Mouse (Mus musculus): ENCODE measurements around the gene Dtnb.

The Dtnb gene

DNA sequence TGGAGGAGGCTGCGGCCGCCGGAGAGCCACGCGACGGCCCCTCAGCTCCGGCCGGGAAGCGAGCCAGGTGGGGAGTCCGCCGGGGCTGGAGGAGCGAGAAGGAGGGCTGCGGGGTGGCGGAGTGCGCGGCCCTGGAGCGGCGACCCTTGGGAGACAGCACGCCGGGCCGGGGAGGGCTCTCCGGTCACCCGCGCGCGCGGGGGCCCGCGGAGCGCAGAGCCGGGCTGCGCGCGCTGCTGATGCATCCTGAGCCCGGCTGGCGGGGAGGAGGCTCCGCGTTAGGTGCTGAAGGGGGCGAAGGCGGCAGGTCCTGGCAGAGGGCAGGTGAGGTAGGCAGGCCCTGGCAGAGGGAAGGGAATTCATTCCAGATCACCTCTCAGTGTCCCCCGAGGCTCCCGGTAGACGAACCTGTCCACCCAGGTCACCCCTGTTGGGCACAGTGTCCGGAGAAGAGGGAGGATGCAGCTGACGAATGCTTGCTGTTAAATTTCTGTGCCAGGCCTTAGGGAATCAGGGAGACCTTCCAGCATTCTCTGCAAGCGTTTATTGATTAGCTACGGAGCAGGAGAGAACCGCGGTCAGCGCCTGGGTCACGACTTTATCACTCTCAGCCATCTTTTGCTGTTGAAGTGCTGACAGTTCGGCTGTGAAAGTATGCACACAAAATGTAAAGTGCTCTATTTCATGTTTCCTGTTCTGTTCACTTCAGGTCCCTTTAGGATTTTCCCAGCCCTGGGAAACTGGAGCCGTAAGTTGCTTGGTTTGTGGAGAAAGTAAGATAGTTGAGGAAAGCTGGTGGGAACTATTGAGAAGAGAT is 608 bp downstream of the Dtnb start:
- DNase-seq (ENCODE audit: low spot score) = no peak

DNA sequence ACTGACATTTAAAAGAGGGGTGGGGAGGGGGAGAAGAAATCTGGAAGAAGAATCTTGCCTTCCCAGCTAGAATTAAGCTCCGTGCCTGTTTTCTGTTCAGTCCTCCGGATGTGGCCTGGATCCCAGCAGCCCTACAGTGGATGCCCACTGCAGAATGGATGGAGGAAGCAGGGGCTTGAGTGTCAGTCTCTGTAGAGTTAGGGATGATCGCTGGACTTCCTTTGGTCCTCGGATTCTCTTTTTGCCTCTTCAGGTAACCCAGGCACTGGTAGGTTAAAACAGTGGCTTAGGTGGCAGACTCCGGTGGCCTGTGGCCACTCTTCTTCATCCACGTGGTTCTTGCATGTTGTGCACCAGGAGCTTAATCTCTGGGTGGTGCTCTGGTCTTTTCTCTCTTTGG is 1.2 kb downstream of the Dtnb start:
- DNase-seq (ENCODE audit: low spot score) = no peak

DNA sequence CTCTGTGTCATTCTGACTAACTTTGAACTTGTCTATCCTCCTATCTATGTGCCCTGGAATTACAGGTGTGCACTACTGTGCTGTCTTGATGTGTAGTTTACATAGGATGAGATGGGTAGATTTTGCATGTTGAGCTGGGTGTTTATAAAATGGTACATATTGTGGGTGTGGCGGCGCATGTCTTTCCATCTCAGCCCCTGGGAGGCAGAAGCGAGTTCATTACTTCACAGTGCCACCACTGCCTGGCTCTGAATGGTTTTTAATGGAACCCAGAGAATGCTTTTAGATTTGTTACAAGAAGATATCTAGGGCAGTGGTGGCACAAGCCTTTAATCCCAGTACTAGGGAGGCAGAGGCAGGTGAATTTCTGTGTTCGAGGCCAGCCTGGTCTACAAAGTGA is 2.5 kb downstream of the Dtnb start:
- no peak for DNase-seq (ENCODE audit: low spot score)

DNA sequence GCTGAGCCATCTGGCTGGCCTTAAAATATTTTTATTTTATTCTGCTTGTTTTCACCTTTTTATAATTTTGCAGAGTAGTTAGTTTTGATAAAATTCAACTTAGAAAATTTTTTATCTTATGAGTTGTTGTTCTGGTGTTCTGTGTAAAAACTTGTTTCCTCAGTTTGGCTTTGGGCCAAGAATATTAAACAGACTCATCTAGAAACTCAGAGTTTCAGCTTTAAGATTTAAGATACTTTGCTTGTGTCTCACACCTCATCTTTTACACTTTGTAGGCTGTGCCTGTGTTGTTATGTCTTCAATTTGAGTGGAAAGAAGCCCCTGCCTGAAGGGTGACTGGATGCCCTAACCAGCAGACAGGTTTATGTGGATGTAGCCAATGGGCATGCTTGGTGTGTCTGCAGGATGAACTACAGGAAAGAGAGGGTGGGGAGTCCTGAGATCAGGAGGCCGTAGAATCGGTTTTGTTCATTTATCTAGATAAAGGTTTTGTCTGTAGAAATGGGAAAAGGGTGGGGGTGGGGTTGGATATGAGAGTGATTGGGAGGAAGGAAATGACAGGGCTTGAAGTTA is 7.9 kb downstream of the Dtnb start:
- no peak for DNase-seq (ENCODE audit: low spot score)

DNA sequence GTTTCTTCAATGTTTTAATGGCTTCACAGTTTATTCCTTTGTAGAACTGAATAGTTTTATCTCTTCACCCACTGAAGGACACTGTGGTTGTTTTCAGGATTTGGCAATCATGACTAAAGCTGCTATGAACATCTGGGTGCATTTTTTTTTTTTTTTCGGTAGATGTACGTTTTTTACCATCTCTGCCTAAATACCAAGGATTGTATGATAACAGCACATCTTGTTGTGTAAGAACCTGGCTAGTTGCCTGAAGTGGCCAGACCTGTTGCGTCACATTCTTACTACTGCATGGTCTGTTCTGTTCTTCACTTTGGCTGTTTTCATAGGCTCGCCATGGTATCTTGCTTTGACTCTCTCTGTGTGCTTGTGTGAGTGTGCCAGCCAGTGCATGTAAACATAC is 10.4 kb downstream of the Dtnb start:
- DNase-seq (ENCODE audit: low spot score) = no peak

DNA sequence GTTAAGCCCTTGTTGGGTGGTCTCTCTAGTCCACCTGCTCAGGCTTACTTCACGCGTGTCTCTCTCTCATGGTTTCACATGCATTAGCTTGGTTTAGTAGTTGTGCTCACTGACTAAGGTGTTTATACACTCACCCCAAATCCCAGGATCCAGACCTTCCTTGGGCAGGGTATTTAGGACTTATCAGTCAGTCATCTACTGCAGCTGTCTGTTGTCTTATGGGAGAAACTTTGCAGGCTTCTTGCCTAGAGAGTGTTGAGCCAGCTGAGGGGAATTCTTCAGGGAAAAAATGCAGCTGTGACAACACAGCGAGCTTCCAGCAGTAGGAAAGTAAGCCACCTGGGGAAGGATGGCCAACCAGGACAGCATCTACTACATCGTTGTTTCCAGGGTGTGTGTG is 13.3 kb downstream of the Dtnb start:
- DNase-seq (ENCODE audit: low spot score) = no peak

DNA sequence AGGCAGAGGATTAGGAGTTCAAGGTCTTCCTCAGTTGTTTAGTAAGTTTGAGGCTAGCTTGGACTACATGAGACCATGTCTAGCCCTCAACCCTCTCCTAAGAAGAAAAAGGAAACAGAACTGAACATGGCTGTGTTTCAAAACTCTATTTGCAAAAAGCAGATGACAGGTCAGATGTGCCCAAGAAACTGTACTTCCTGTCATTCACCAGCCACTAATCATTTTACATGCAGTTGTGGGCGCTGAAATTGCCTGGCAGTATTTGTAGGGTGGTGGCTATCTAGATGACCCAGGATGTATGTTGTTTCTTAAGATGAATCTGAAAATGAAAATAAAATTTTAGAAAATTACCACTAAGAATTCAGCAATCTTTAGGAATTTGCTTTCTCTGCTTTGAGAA is 14.8 kb downstream of the Dtnb start:
- DNase-seq (ENCODE audit: low spot score) = no peak

DNA sequence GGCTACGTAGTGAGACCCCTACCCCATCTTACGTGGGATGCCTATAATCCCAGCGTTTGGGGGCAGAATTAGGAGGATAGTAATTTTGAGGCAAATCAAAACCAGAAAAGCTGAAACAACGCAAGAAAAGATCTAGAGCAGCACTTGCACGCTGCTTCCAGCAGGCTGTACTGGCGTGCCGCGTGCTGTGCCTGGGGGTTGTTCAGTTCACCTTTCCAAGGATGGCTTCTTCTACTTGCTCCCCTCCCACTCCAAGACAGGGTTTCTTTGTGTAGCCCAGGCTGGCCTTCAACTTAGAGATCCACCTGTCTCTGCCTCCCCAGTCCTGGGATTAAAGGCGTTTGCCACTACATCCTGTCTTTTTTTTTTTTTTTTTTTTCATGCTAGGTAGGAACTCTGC is 17.9 kb downstream of the Dtnb start:
- DNase-seq (ENCODE audit: low spot score) = no peak

DNA sequence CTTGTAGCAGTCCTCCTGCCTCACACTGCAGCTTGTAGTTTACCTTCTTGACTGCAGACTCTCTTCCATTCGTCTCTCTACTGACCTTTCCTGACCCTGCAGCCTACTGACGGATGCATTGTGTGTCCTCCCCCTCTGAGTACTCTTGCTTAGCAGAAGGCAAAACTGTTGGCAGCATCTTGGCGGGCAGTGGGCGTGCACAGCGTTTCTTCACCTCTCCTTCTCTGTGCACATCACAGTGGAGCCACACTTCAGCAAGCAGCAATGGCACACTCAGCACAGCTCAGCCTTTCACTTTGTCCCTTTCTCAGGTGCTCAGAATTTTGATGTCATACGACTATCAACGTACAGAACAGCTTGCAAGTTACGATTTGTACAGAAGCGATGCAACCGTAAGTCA is 19.4 kb downstream of the Dtnb start:
- DNase-seq (ENCODE audit: low spot score) = peak; percentile 35

DNA sequence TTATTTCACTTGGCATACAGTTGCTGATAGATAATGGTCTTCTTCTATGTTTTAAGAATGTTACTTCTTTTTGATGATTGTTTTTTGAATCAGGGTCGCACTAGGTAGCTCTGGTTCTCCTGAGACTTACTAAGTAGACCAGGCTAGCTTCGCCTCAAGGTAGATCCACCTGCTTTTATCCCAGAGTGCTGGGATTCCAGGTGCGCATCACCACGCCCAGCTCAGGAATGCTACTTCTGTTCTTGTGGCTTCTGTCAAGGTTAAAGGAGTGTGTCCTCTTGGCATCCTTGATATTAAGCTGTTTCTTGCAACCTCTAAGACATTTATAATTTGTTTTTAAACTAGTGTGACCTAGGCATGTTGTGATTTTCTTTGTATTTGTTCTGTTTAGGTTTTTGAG is 30.6 kb downstream of the Dtnb start:
- no peak for DNase-seq (ENCODE audit: low spot score)

DNA sequence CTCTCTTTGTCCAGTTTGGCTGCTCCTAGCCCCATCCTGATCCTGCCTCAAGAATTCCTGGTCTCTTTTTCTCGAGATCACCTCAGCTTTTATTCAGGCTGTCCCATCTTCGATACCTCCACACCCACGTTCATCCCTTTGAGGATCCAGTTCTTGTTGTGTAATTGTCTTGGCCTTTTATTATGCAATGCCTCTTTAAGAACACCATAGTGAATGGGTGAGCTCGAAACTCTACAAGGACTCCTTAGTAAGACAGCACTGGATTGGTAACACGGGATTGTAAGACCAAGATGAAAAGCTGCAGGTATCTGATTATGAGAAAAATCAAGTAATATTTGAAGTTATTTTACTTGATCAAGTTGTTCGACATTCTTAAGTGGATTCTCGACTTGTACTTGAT is 34.0 kb downstream of the Dtnb start:
- no peak for DNase-seq (ENCODE audit: low spot score)

DNA sequence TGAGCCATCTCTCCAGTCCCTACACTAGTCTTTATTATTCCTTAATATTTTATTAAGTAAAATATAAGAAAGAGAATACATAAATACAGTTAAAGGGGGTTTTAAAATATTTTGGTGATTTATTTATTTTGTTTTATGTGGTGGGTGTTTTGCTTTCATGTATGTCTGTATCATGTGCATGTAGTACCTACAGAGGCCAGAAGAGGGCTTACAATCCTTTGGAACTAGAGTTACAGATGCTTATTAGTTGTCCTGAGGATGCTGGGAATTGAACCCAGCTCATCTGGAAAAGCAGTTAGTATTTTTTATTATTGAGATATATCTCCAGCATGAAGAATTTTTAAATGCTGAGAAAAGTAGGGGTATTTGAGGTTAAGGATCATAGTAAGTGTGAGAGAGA is 37.6 kb downstream of the Dtnb start:
- no peak for DNase-seq (ENCODE audit: low spot score)

DNA sequence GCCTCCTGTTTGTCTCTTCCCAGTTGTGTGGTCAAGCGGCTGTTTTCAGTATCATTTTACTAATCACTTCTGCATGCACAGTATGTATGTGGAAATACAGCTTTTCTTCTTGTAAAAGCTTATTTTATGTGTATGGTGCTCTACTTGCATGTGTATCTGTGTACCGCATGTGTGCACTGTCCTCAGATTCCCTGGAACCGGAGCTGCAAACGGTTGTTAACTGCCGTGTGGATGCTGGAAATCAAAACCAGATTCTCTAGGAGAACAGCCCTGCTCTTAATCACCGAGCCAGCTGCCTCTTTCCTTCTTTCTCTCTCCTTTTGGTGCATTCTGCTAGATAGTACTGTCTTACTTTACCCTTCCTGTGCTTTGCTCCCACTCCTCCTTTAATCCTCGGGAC is 39.7 kb downstream of the Dtnb start:
- DNase-seq (ENCODE audit: low spot score) = no peak

DNA sequence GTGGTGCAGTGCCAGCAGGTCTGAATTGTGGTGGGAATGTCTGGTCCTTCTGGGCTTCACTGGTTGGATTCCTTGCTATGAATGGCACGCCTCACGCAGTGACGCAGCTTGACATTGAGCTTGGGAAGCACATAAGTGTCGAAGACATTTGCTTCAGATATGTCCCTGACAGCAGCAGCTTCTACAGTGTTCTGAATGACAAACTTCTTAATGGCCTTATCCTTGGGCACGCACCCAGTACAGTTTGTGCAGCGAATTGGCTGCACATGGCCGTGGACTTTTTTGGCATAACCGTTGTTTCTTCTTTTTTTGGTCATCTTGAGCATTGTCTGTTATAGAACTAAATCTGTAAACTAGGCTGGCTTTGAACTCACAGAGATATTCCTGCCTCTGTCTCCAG is 42.9 kb downstream of the Dtnb start:
- no peak for DNase-seq (ENCODE audit: low spot score)

DNA sequence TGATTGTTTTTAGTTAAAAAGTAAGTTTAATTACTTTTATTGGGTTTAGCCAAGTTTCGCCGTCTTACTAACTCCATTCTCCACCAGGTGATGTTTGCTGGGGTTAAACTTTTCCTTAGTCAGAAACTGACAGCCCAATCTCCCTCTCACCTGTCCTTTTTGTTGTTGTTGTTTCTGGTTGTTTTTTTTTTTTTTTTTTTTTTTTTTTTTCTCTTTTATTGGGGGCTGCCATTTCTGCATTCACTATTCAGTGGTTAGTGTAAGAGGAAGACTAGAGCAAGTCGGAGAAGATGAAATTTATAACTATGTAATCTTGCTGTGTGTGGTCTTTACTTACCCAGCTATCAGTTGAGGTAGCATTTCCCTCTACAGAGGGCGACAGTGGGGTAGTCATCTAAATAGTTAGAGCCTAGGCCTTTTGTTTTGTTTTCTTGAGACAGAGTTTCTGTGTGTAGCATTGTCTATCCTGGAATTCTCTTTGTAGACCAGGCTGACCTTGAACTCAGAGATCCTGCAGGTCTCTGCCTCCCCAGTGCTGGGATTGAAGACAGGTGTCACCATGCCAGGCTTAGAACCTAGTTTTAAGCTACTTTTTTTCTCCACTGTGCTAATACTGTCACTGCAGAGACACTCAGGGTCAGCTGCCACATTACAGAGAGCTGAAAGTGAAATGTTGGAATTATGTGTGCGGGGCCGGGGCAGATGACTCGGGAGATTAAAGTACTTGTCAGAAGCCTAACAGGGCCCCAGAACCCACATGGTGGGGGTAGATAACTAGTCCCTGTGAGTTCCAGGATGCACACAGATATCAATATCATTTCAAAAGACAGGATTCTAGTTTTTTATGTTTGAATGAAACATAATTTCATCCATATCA is 46.2 kb downstream of the Dtnb start:
- no peak for DNase-seq (ENCODE audit: low spot score)

DNA sequence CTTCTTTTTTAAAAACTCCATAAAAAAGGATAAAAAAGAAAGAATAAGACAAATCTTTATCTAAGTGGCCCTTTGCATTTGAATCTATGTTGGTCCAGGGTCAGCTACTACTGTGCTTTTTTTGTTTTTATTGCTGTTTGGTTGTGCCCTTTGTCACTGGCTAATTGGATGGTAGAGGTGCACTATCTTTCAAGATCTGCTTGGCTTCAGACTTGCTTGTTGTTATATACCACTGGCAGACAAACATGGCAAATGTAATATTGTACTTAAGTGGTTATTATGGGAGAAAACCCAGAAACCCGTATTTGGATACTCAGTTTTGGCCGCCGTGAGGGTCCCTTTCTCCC is 46.8 kb downstream of the Dtnb start:
- no peak for DNase-seq (ENCODE audit: low spot score)

DNA sequence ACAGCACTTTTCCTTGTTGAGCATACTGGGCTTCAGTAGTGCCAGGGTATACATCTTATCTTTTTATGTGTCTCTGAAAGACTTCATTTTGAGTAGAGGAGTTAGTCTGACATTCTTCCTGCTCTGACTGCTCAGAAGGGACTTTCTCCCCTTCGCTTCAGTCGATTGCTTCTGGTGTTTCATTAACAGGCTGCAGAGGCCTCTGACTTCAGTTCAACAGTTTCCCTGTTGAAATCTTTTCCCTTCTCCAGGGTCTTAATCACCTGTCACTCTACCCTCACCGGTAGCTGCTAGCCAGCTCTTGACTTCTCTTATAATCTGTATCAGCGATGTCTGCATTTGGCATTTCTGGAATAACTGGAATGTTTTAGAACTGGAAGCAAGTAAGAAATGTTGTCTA is 54.7 kb downstream of the Dtnb start:
- DNase-seq (ENCODE audit: low spot score) = no peak

DNA sequence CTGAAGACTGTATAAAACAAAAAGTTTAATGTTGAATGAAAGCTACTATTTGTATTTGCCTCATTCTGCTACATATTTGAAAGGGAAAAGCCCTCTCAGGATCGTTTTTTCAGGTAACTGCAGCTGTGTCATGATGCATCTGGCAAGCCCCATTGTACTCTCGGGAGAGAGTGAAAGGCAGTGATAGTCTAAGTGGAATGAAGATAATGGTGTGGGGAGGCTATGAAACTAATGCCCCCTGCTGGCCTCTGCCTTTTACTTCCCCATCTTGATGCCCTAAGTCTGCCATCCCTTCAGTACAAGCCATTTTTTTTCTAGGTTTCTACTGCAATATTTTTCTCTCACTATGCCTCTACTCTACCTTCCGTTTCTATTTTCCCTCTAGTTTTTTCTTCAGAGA is 69.8 kb downstream of the Dtnb start:
- no peak for DNase-seq (ENCODE audit: low spot score)

DNA sequence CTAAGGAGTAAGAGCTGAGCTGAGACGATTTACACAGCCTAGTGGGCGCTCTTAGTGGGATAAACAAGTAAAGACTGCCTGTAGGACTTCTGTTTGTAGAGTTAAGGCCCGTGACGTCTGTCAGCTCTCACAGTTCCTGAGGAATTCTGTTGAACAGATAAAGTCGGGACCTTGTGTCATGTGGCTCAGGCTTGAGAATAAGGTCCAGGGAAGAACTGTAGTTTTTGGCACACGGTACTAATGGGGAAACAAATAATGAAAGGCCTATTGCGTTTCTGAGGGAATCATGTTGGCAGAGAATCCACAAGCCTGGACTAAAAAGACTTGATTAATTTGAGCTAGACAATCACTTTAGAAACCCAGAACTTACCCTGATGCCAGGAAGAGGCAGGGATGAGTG is 84.6 kb downstream of the Dtnb start:
- no peak for DNase-seq (ENCODE audit: low spot score)

DNA sequence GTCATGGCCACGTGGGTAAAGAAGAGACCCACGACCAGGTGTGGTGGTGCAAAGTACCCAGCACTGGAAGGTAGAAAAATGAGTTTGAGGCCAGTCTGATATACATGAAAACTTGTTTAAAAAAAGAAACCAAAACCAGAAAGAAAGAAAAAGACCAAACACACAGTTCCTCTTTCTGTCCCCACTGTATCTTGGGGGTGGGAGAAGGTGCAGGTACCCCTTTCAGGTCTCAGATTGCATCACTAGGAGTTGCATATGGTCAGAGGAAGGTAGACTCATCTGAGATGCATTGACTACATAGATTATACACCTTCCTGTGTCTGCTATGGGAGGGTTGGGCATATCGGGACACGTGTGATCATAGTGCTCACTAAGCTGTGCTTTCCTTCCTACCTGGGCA is 85.1 kb downstream of the Dtnb start:
- DNase-seq (ENCODE audit: low spot score) = no peak

DNA sequence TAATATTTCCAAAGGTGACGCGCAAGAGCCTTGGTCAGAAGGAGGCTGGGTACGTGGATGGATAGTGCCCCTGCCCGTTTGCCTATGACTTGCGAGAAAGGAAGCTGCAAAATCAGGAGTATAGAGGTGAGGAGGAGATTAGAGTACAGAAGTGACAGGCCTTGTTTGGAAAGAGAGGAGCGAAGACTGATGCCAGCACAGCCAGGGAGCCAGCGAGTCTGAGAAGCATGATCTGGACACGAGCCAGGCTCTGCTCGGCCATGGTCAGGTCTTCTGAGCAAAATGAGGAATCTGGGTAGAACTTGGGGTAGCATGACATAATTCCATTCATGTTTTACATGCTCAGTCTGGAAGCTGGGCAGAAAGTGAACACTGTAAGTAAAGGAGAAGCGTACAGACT is 85.6 kb downstream of the Dtnb start:
- no peak for DNase-seq (ENCODE audit: low spot score)

DNA sequence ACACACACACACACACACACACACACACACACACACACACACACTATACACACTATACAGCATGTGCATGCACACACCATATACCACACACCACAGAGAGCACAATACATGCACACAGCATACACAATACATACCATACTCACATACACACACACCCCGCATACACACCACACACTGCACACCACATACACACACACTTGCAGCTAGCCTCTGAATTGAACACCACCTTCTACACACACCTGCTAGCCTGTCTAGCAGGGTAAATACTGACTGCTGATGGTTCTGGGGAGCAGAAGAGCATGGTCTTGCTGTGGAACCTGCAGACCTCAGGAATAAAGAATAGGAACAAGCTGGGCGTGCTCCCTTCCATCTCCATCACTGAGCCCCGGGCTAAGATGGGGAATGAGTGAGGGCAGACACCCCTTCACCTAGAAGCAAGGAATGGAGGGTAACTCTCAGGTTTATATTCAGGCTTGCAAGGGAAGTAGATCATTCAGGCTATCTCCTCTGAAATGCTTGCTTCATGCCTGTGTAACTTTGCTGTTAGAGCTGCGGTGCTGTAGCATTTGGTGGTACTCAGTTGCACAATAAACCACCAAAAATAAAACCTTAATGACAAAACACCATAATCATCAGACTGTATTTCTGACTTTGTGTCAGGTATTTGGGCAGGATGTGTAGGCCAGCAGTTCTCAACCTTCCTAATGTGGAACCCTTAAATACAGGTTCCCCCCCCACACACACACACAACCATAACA is 87.6 kb downstream of the Dtnb start:
- DNase-seq (ENCODE audit: low spot score) = no peak

All from left cerebral cortex, adult 11 months (tissue).